Mouse (Mus musculus) Muller cell, postnatal 12 days (primary cell): ENCODE data around the gene Cenph.
"Not testable (repeated sequence)": the region's sequence is repeated elsewhere in the genome, so short reads cannot be mapped to it uniquely, and the experiment has no call there.

Source experiments
- DNase-seq: peaks from one replicate; pipeline ENCODE4 v3.0.0-alpha.2; 2015; ENCODE audit errors: inconsistent ontology term

Cenph gene

GRCm38 (mm10) chr13:100775252-100776055 is at the start of gene Cenph:
Cenph (minus strand) TSS chr13:100775899.
- DNase-seq = peak; percentile 91

- DNase-seq = no peak
Measured at GRCm38 (mm10) chr13:100824916-100825315, 49.2 kb upstream of the Cenph start.

- DNase-seq = no peak
Measured at GRCm38 (mm10) chr13:100824306-100824705, 48.6 kb upstream of the Cenph start.

- no peak for DNase-seq
Measured at GRCm38 (mm10) chr13:100823863-100824262, 48.2 kb upstream of the Cenph start.

GRCm38 (mm10) chr13:100814451-100814850 is 38.8 kb upstream of the Cenph start:
- DNase-seq = no peak

GRCm38 (mm10) chr13:100805776-100806175 is 30.1 kb upstream of the Cenph start:
- DNase-seq = no peak

- no peak for DNase-seq
Measured at GRCm38 (mm10) chr13:100797171-100797570, 21.5 kb upstream of the Cenph start.

- no peak for DNase-seq
Measured at GRCm38 (mm10) chr13:100789083-100789482, 13.4 kb upstream of the Cenph start.

GRCm38 (mm10) chr13:100788057-100788456 is 12.4 kb upstream of the Cenph start:
- not testable (repeated sequence) for DNase-seq

- no peak for DNase-seq
Measured at GRCm38 (mm10) chr13:100787316-100788010, 11.8 kb upstream of the Cenph start.

- peak; percentile 96 for DNase-seq
Measured at GRCm38 (mm10) chr13:100786414-100786867, 10.7 kb upstream of the Cenph start, which contains the start of gene Ccnb1. Ccnb1 (minus strand) TSS chr13:100786570.

GRCm38 (mm10) chr13:100785806-100786413 is 10.2 kb upstream of the Cenph start:
- DNase-seq = peak; percentile 24

- DNase-seq = no peak
Measured at GRCm38 (mm10) chr13:100777491-100777890, 1.8 kb upstream of the Cenph start.

GRCm38 (mm10) chr13:100776710-100777109 is 1.0 kb upstream of the Cenph start:
- DNase-seq = no peak

- no peak for DNase-seq
Measured at GRCm38 (mm10) chr13:100776056-100776419, 339 bp upstream of the Cenph start.

GRCm38 (mm10) chr13:100774704-100775103 is 995 bp downstream of the Cenph start:
- DNase-seq = no peak

- no peak for DNase-seq
Measured at GRCm38 (mm10) chr13:100755329-100755728, 20.4 kb downstream of the Cenph start.

GRCm38 (mm10) chr13:100754186-100754585 is 21.5 kb downstream of the Cenph start:
- no peak for DNase-seq

- DNase-seq = no peak
Measured at GRCm38 (mm10) chr13:100753011-100753410, 22.7 kb downstream of the Cenph start.

- DNase-seq = no peak
Measured at GRCm38 (mm10) chr13:100752529-100752928, 23.2 kb downstream of the Cenph start.

GRCm38 (mm10) chr13:100751402-100751801 is 24.3 kb downstream of the Cenph start:
- no peak for DNase-seq

- no peak for DNase-seq
Measured at GRCm38 (mm10) chr13:100750799-100751198, 24.9 kb downstream of the Cenph start.
